Mouse (Mus musculus): Measurements from ENCODE around the gene Sco1. TPM values are rescaled to one million over a fixed set of nuclear protein-coding genes. Genes with fewer than 3 reads are reported as not detected.
A peak's percentile ranks its signal among the peaks of the same experiment; 100 is the strongest.

Gene Sco1
- total and polyA plus RNA-seq, 2 experiments from 2014 or later = 12.4 to 14.7 TPM

GRCm38 (mm10) chr11:67062726-67063125 is 10.3 kb downstream of the Sco1 start:
- Histone ChIP-seq H3K9ac (replicated peaks; ENCODE audit: low read length, poor library complexity, severe bottlenecking) (no peak overlapping the region), H3K4me3 (ENCODE audit: low read depth, low read length) (no peak overlapping the region), H3K4me2 (ENCODE audit: low read depth, low read length, poor library complexity, severe bottlenecking) (no peak overlapping the region), H3K4me1 (ENCODE audit: insufficient read depth, low read length) (no peaks in the 10 kb centered on the region), H3K9me3 (ENCODE audit: low read length) (no peaks in the 10 kb centered on the region), H3K27me3 (ENCODE audit: insufficient read depth, low read length) (no peaks in the 10 kb centered on the region), H3K36me3 (ENCODE audit: insufficient read depth, low read length) (peaks cover 56% of the 10 kb centered on the region), H3K27ac (ENCODE audit: low read depth, low read length) (no peak overlapping the region)
- ATAC-seq (ENCODE audit: low FRiP score) (no peak), DNase-seq (ENCODE audit: low spot score) (no peak)
- no peak for TF ChIP-seq CTCF (IDR thresholded peaks at IDR 0.05)
- WGBS = 96% methylated on average over 3 of the region's 3 CpGs

DNA sequence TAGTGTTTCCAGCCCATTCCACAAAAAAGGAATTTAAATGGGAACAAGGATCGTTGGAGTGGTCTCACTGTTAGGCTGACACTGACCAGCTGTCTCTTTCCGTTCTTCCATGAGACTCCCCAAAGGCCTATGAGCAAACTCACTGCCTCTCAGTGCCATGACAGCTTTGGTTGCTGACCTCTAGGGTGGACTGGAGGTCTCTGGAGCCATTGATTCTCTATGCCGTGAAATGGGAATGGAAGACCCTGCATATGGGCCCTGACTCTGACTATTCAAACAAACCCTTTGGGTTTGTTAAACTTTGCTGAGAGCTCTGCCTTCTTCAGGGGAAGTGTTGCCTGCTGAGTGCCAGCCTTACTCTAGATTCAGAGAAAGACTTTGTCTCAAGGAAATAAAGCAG is 15.3 kb downstream of the Sco1 start:
- no peak overlapping the region for H3K4me2 ChIP-seq (ENCODE audit: low read depth, low read length, poor library complexity, severe bottlenecking)
- ATAC-seq (ENCODE audit: low FRiP score) = no peak
- no peak overlapping the region for H3K9ac ChIP-seq (replicated peaks; ENCODE audit: low read length, poor library complexity, severe bottlenecking)
- no peaks in the 10 kb centered on the region for H3K9me3 ChIP-seq (ENCODE audit: low read length)
- H3K36me3 ChIP-seq (ENCODE audit: insufficient read depth, low read length) = peaks cover 28% of the 10 kb centered on the region
- H3K27ac ChIP-seq (ENCODE audit: low read depth, low read length) = no peak overlapping the region
- no peaks in the 10 kb centered on the region for H3K27me3 ChIP-seq (ENCODE audit: insufficient read depth, low read length)
- 92% methylated on average over 3 of the region's 3 CpGs for WGBS
- no peak for DNase-seq (ENCODE audit: low spot score)
- no peak overlapping the region for H3K4me3 ChIP-seq (ENCODE audit: low read depth, low read length)
- no peak for TF ChIP-seq CTCF (IDR thresholded peaks at IDR 0.05)
- no peaks in the 10 kb centered on the region for H3K4me1 ChIP-seq (ENCODE audit: insufficient read depth, low read length)

GRCm38 (mm10) chr11:67072615-67073130 is 20.2 kb downstream of the Sco1 start:
- H3K4me3 ChIP-seq (ENCODE audit: low read depth, low read length) = no peak overlapping the region
- TF ChIP-seq CTCF (IDR thresholded peaks at IDR 0.05) = no peak
- no peak overlapping the region for H3K9ac ChIP-seq (replicated peaks; ENCODE audit: low read length, poor library complexity, severe bottlenecking)
- no peak for ATAC-seq (ENCODE audit: low FRiP score)
- WGBS = 61% methylated on average over 15 of the region's 15 CpGs
- no peak overlapping the region for H3K27ac ChIP-seq (ENCODE audit: low read depth, low read length)
- no peaks in the 10 kb centered on the region for H3K27me3 ChIP-seq (ENCODE audit: insufficient read depth, low read length)
- H3K4me2 ChIP-seq (ENCODE audit: low read depth, low read length, poor library complexity, severe bottlenecking) = no peak overlapping the region
- H3K4me1 ChIP-seq (ENCODE audit: insufficient read depth, low read length) = no peaks in the 10 kb centered on the region
- peak; percentile 59 for DNase-seq (ENCODE audit: low spot score)
- no peaks in the 10 kb centered on the region for H3K9me3 ChIP-seq (ENCODE audit: low read length)
- H3K36me3 ChIP-seq (ENCODE audit: insufficient read depth, low read length) = no peaks in the 10 kb centered on the region

DNA sequence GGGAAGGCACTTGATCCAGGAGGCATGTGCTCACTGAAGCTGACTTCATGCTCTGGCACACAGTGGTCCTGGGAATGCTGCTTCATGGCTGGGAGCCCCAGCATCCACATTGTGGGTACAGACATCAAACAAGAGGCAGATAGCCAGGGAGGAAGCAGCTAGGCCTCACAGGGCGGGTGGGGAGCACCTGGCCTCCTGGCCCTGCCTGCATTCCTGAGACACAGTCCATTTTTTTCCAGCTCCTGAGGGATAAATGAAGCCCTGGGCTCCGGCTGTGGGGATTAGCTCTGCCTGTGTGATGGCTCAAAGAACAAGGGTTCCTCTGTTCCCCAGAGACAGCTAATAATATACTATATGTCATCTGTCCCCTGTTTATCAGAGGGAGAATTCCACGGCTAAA is 22.6 kb downstream of the Sco1 start:
- WGBS = 23% methylated on average over 3 of the region's 3 CpGs
- peak; percentile 17 for DNase-seq (ENCODE audit: low spot score)

DNA sequence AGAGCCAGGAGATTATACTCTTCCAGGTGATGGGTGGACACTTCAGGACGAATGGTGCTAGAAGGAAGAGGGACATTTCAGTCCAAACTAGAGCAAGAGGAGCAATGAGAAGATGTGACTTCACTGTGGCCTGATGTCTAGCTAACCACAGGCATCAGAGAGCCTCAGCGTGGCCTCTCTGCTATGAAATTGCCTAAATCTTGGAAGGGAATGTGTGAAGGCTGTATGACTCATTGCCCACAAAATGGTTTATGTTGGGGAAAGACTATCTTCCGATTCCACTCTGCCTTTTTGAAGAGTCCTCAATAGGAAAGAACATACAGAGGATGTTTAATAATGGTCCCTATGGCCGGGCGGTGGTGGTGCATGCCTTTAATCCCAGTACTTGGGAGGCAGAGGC is 24.3 kb downstream of the Sco1 start:
- Histone ChIP-seq H3K4me2 (ENCODE audit: low read depth, low read length, poor library complexity, severe bottlenecking) (no peak overlapping the region), H3K27me3 (ENCODE audit: insufficient read depth, low read length) (no peaks in the 10 kb centered on the region), H3K9ac (replicated peaks; ENCODE audit: low read length, poor library complexity, severe bottlenecking) (no peak overlapping the region), H3K27ac (ENCODE audit: low read depth, low read length) (no peak overlapping the region), H3K9me3 (ENCODE audit: low read length) (no peaks in the 10 kb centered on the region), H3K4me1 (ENCODE audit: insufficient read depth, low read length) (no peaks in the 10 kb centered on the region), H3K36me3 (ENCODE audit: insufficient read depth, low read length) (no peaks in the 10 kb centered on the region), H3K4me3 (ENCODE audit: low read depth, low read length) (no peak overlapping the region)
- ATAC-seq (ENCODE audit: low FRiP score) (no peak), DNase-seq (ENCODE audit: low spot score) (no peak)
- WGBS = 92% methylated on average over 5 of the region's 5 CpGs
- no peak for TF ChIP-seq CTCF (IDR thresholded peaks at IDR 0.05)

More for the DNA sequence above, 22.6 kb downstream of the Sco1 start:
- TF ChIP-seq CTCF (IDR thresholded peaks at IDR 0.05) = no peak
- Histone ChIP-seq H3K36me3 (ENCODE audit: insufficient read depth, low read length) (no peaks in the 10 kb centered on the region), H3K4me3 (ENCODE audit: low read depth, low read length) (no peak overlapping the region), H3K4me2 (ENCODE audit: low read depth, low read length, poor library complexity, severe bottlenecking) (no peak overlapping the region), H3K9me3 (ENCODE audit: low read length) (no peaks in the 10 kb centered on the region), H3K27me3 (ENCODE audit: insufficient read depth, low read length) (no peaks in the 10 kb centered on the region), H3K27ac (ENCODE audit: low read depth, low read length) (no peak overlapping the region), H3K9ac (replicated peaks; ENCODE audit: low read length, poor library complexity, severe bottlenecking) (no peak overlapping the region), H3K4me1 (ENCODE audit: insufficient read depth, low read length) (no peaks in the 10 kb centered on the region)
- no peak for ATAC-seq (ENCODE audit: low FRiP score)

GRCm38 (mm10) chr11:67077435-67077834 is 25.0 kb downstream of the Sco1 start:
- no peak overlapping the region for H3K4me3 ChIP-seq (ENCODE audit: low read depth, low read length)
- H3K4me1 ChIP-seq (ENCODE audit: insufficient read depth, low read length) = no peaks in the 10 kb centered on the region
- no peaks in the 10 kb centered on the region for H3K27me3 ChIP-seq (ENCODE audit: insufficient read depth, low read length)
- DNase-seq (ENCODE audit: low spot score) (peak; percentile 69), ATAC-seq (ENCODE audit: low FRiP score) (no peak)
- WGBS = 32% methylated on average over 3 of the region's 3 CpGs
- no peaks in the 10 kb centered on the region for H3K36me3 ChIP-seq (ENCODE audit: insufficient read depth, low read length)
- H3K4me2 ChIP-seq (ENCODE audit: low read depth, low read length, poor library complexity, severe bottlenecking) = no peak overlapping the region
- TF ChIP-seq CTCF (IDR thresholded peaks at IDR 0.05) = no peak
- no peak overlapping the region for H3K27ac ChIP-seq (ENCODE audit: low read depth, low read length)
- H3K9ac ChIP-seq (replicated peaks; ENCODE audit: low read length, poor library complexity, severe bottlenecking) = no peak overlapping the region
- no peaks in the 10 kb centered on the region for H3K9me3 ChIP-seq (ENCODE audit: low read length)
